Mouse (Mus musculus): ENCODE results near the gene Slc4a10. TPM values are rescaled to one million over a fixed set of nuclear protein-coding genes. Genes with fewer than 3 reads are reported as not detected.

The Slc4a10 gene
- polyA plus RNA-seq, 1 experiment from 2014 or later = 4.9 TPM

DNA sequence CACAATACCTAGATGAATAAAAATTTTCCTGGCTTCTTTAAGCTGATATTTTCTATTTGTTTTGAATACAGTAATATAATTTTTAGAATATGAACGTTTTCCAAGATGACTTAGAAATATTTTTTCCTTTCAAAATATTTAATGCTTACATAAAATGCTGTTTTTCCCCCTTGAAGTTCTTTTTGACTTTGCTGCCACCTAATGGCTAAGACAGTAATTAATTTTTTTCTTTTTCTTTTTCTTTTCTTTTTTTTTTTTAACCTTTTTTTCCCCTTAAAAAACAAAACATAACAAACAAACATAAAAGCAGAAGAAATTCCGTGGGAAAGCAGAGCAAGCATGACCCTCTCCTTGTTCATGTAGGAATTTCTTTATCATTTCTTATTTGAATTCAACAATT lies 239.6 kb downstream of the Slc4a10 start:
- 1% methylated on average over 2 of the region's 2 CpGs for WGBS
- no peaks in the 10 kb centered on the region for H3K4me1 ChIP-seq
- ATAC-seq (ENCODE audit: low FRiP score) = no peak

GRCm38 (mm10) chr2:62287532-62287931 lies 241.3 kb downstream of the Slc4a10 start:
- no peak for ATAC-seq (ENCODE audit: low FRiP score)
- H3K4me2 ChIP-seq (replicated peaks) = no peak overlapping the region
- no peaks in the 10 kb centered on the region for H3K27me3 ChIP-seq
- no peaks in the 10 kb centered on the region for H3K9me3 ChIP-seq (replicated peaks)
- H3K4me1 ChIP-seq = no peaks in the 10 kb centered on the region
- no peak overlapping the region for H3K27ac ChIP-seq
- WGBS = 77% methylated on average over 4 of the region's 4 CpGs
- H3K9ac ChIP-seq = no peak overlapping the region
- no peaks in the 10 kb centered on the region for H3K36me3 ChIP-seq
- no peak overlapping the region for H3K4me3 ChIP-seq

More for the DNA sequence above, 239.6 kb downstream of the Slc4a10 start:
- Histone ChIP-seq H3K4me3 (no peak overlapping the region), H3K27ac (no peak overlapping the region), H3K27me3 (no peaks in the 10 kb centered on the region), H3K9me3 (replicated peaks) (no peaks in the 10 kb centered on the region), H3K4me2 (replicated peaks) (no peak overlapping the region), H3K9ac (no peak overlapping the region), H3K36me3 (no peaks in the 10 kb centered on the region)

GRCm38 (mm10) chr2:62293846-62294245 lies 247.6 kb downstream of the Slc4a10 start:
- Histone ChIP-seq H3K4me1 (no peaks in the 10 kb centered on the region), H3K4me3 (no peak overlapping the region), H3K27ac (no peak overlapping the region), H3K4me2 (replicated peaks) (no peak overlapping the region), H3K9me3 (replicated peaks) (no peaks in the 10 kb centered on the region), H3K9ac (no peak overlapping the region), H3K27me3 (no peaks in the 10 kb centered on the region), H3K36me3 (no peaks in the 10 kb centered on the region)
- ATAC-seq (ENCODE audit: low FRiP score) = no peak
- 40% methylated on average over 2 of the region's 2 CpGs for WGBS

GRCm38 (mm10) chr2:62301716-62302115 lies 255.5 kb downstream of the Slc4a10 start:
- no peaks in the 10 kb centered on the region for H3K9me3 ChIP-seq (replicated peaks)
- no peak overlapping the region for H3K4me2 ChIP-seq (replicated peaks)
- WGBS = 95% methylated on average over 2 of the region's 2 CpGs
- no peaks in the 10 kb centered on the region for H3K36me3 ChIP-seq
- no peaks in the 10 kb centered on the region for H3K27me3 ChIP-seq
- no peak overlapping the region for H3K27ac ChIP-seq
- no peak overlapping the region for H3K4me3 ChIP-seq
- no peak overlapping the region for H3K9ac ChIP-seq
- H3K4me1 ChIP-seq = no peaks in the 10 kb centered on the region
- ATAC-seq (ENCODE audit: low FRiP score) = no peak

DNA sequence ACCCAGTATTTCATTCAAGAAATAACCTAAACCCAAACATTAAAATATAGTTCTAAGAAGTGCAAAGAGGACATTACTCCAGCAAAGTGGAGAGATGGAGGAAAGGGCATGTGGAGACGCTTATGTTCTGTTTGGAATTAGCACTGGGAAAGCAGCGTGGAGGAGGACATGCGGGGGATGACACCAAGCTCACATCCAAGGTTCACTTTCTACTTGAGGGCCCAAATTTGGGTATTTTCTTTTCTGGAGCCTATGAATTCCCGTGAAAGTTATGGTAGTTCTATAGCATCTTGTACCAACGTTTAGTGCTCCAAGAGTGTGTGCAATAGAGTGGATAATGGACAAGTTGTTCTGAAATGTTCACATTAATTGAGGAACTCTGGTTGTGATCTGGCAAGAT lies 260.7 kb downstream of the Slc4a10 start:
- no peak for ATAC-seq (ENCODE audit: low FRiP score)
- Histone ChIP-seq H3K36me3 (no peaks in the 10 kb centered on the region), H3K4me1 (no peaks in the 10 kb centered on the region), H3K27ac (no peak overlapping the region), H3K9ac (no peak overlapping the region), H3K27me3 (no peaks in the 10 kb centered on the region), H3K4me3 (no peak overlapping the region), H3K9me3 (replicated peaks) (no peaks in the 10 kb centered on the region), H3K4me2 (replicated peaks) (no peak overlapping the region)
- WGBS = 86% methylated on average over 5 of the region's 5 CpGs

GRCm38 (mm10) chr2:62307477-62307876 lies 261.2 kb downstream of the Slc4a10 start:
- Histone ChIP-seq H3K36me3 (no peaks in the 10 kb centered on the region), H3K4me3 (no peak overlapping the region), H3K9ac (no peak overlapping the region), H3K4me1 (no peaks in the 10 kb centered on the region), H3K9me3 (replicated peaks) (no peaks in the 10 kb centered on the region), H3K27ac (no peak overlapping the region), H3K27me3 (no peaks in the 10 kb centered on the region), H3K4me2 (replicated peaks) (no peak overlapping the region)
- ATAC-seq (ENCODE audit: low FRiP score) = no peak
- WGBS = 88% methylated on average over 2 of the region's 2 CpGs

- WGBS = 71% methylated on average over 2 of the region's 2 CpGs
These were observed 270.7 kb downstream of the Slc4a10 start for GRCm38 (mm10) chr2:62316930-62317329.

DNA sequence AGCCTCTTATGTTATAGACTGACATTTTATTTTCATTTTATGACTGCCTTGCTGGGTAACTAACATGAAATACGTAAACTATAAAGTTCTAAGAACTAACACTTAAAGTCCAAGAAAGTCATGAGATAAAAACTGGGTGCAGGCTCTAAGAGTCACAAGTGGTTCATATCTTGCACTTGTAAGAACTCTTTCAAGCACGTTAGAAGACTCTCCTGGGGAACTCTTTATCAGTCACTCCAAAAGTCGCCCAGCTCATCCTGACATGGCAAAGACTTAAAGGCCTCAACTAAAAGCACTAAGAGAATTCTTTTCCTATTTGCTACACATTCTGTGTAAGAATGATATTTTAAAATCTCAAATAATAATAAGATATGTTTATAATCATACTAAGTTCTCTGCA lies 273.2 kb downstream of the Slc4a10 start:
- no peaks in the 10 kb centered on the region for H3K4me1 ChIP-seq
- no peaks in the 10 kb centered on the region for H3K27me3 ChIP-seq
- no peak for ATAC-seq (ENCODE audit: low FRiP score)
- H3K4me2 ChIP-seq (replicated peaks) = no peak overlapping the region
- no peaks in the 10 kb centered on the region for H3K9me3 ChIP-seq (replicated peaks)
- 89% methylated on average over 3 of the region's 3 CpGs for WGBS
- H3K27ac ChIP-seq = no peak overlapping the region
- H3K36me3 ChIP-seq = no peaks in the 10 kb centered on the region
- no peak overlapping the region for H3K4me3 ChIP-seq
- H3K9ac ChIP-seq = no peak overlapping the region

More at GRCm38 (mm10) chr2:62316930-62317329, 270.7 kb downstream of the Slc4a10 start:
- Histone ChIP-seq H3K36me3 (no peaks in the 10 kb centered on the region), H3K4me1 (no peaks in the 10 kb centered on the region), H3K9ac (no peak overlapping the region), H3K27me3 (no peaks in the 10 kb centered on the region), H3K9me3 (replicated peaks) (no peaks in the 10 kb centered on the region), H3K27ac (no peak overlapping the region), H3K4me2 (replicated peaks) (no peak overlapping the region), H3K4me3 (no peak overlapping the region)
- no peak for ATAC-seq (ENCODE audit: low FRiP score)

- ATAC-seq (ENCODE audit: low FRiP score) = no peak
- Histone ChIP-seq H3K4me3 (no peak overlapping the region), H3K27ac (no peak overlapping the region), H3K36me3 (no peaks in the 10 kb centered on the region), H3K9me3 (replicated peaks) (no peaks in the 10 kb centered on the region), H3K9ac (no peak overlapping the region), H3K4me1 (no peaks in the 10 kb centered on the region), H3K27me3 (no peaks in the 10 kb centered on the region), H3K4me2 (replicated peaks) (no peak overlapping the region)
- 90% methylated on average over 9 of the region's 9 CpGs for WGBS
These were observed 276.9 kb downstream of the Slc4a10 start for GRCm38 (mm10) chr2:62323078-62323637.

GRCm38 (mm10) chr2:62325388-62325787 lies 279.1 kb downstream of the Slc4a10 start:
- Histone ChIP-seq H3K4me1 (no peaks in the 10 kb centered on the region), H3K9me3 (replicated peaks) (no peaks in the 10 kb centered on the region), H3K9ac (no peak overlapping the region), H3K36me3 (no peaks in the 10 kb centered on the region), H3K4me2 (replicated peaks) (no peak overlapping the region), H3K27me3 (no peaks in the 10 kb centered on the region), H3K4me3 (no peak overlapping the region), H3K27ac (no peak overlapping the region)
- WGBS = 87% methylated on average over 2 of the region's 2 CpGs
- no peak for ATAC-seq (ENCODE audit: low FRiP score)

GRCm38 (mm10) chr2:62331913-62332312 lies 285.7 kb downstream of the Slc4a10 start:
- 65% methylated on average over 4 of the region's 4 CpGs for WGBS
- Histone ChIP-seq H3K4me1 (no peaks in the 10 kb centered on the region), H3K4me2 (replicated peaks) (no peak overlapping the region), H3K4me3 (no peak overlapping the region), H3K9ac (no peak overlapping the region), H3K9me3 (replicated peaks) (no peaks in the 10 kb centered on the region), H3K27ac (no peak overlapping the region), H3K36me3 (no peaks in the 10 kb centered on the region), H3K27me3 (no peaks in the 10 kb centered on the region)
- ATAC-seq (ENCODE audit: low FRiP score) = no peak

- no peaks in the 10 kb centered on the region for H3K9me3 ChIP-seq (replicated peaks)
- no peak for ATAC-seq (ENCODE audit: low FRiP score)
- H3K36me3 ChIP-seq = no peaks in the 10 kb centered on the region
These were observed 286.2 kb downstream of the Slc4a10 start for GRCm38 (mm10) chr2:62332465-62332864.

GRCm38 (mm10) chr2:62334397-62335243 lies 288.4 kb downstream of the Slc4a10 start:
- ATAC-seq (ENCODE audit: low FRiP score) = no peak
- Histone ChIP-seq H3K9me3 (replicated peaks) (no peaks in the 10 kb centered on the region), H3K27ac (no peak overlapping the region), H3K36me3 (no peaks in the 10 kb centered on the region), H3K9ac (no peak overlapping the region), H3K4me3 (no peak overlapping the region), H3K4me1 (no peaks in the 10 kb centered on the region), H3K4me2 (replicated peaks) (no peak overlapping the region), H3K27me3 (no peaks in the 10 kb centered on the region)
- WGBS = 89% methylated on average over 4 of the region's 4 CpGs

More at GRCm38 (mm10) chr2:62332465-62332864, 286.2 kb downstream of the Slc4a10 start:
- Histone ChIP-seq H3K4me2 (replicated peaks) (no peak overlapping the region), H3K9ac (no peak overlapping the region), H3K27ac (no peak overlapping the region), H3K4me3 (no peak overlapping the region), H3K27me3 (no peaks in the 10 kb centered on the region), H3K4me1 (no peaks in the 10 kb centered on the region)
- 74% methylated on average over 8 of the region's 8 CpGs for WGBS
